Mouse (Mus musculus) MEL (cell line): ENCODE results near the gene Pan2. TPM values are rescaled to one million over a fixed set of nuclear protein-coding genes. Genes with fewer than 3 reads are reported as not detected.

ENCODE experiments used
- DNase-seq: peaks from one replicate; pipeline ENCODE4 v3.0.0; 2011; ENCODE audit warnings: low read depth, low spot score
- H3K27ac ChIP-seq: 2 replicates; pipeline ENCODE4 v1.5.1; 2012; ENCODE audit warnings: low read depth, mild to moderate bottlenecking, control low read depth, low read length, moderate library complexity; ENCODE audit not compliant: control insufficient read depth
- H3K27me3 ChIP-seq, 2 experiments: fragments of 150-350 bp in 1 of 2; sonication (generic) in 1 of 2; 2 replicates each; pipeline ENCODE4 v1.6.1; 2012; ENCODE audit warnings: low read length in 2 of 2, mild to moderate bottlenecking in 2 of 2, improper control_type of control experiment in 1 of 2, moderate library complexity in 1 of 2; ENCODE audit not compliant: insufficient read depth in 2 of 2, control insufficient read depth in 1 of 2
- H3K36me3 ChIP-seq, 2 experiments: 2 replicates each; pipeline ENCODE4 v1.6.1; 2012 to 2014; ENCODE audit warnings: low read length in 2 of 2, improper control_type of control experiment in 1 of 2, inconsistent platforms in 1 of 2, mild to moderate bottlenecking in 1 of 2; ENCODE audit not compliant: insufficient read depth in 2 of 2, control insufficient read depth in 1 of 2
- H3K4me1 ChIP-seq, 2 experiments: fragments of 150-350 bp in 1 of 2; sonication (generic) in 1 of 2; 2 replicates each; pipeline ENCODE4 v1.6.1; 2012; ENCODE audit warnings: low read length in 2 of 2, improper control_type of control experiment in 1 of 2, mild to moderate bottlenecking in 1 of 2; ENCODE audit not compliant: insufficient read depth in 2 of 2, control insufficient read depth in 1 of 2
- H3K4me3 ChIP-seq, 2 experiments: fragments of 150-350 bp in 1 of 2; sonication (generic) in 1 of 2; 2 replicates each; pipeline ENCODE4 v1.5.1; 2012; ENCODE audit warnings: low read depth in 2 of 2, low read length in 2 of 2, mild to moderate bottlenecking in 2 of 2, moderate library complexity in 2 of 2, control low read depth in 1 of 2, improper control_type of control experiment in 1 of 2; ENCODE audit not compliant: control insufficient read depth in 1 of 2, insufficient read depth in 1 of 2
- H3K79me2 ChIP-seq: 2 replicates; pipeline ENCODE4 v1.6.1; 2012; ENCODE audit warnings: mild to moderate bottlenecking, low read length, moderate library complexity; ENCODE audit not compliant: control insufficient read depth, poor library complexity, insufficient read depth
- H3K9ac ChIP-seq: 2 replicates; pipeline ENCODE4 v1.6.1; 2012; ENCODE audit warnings: low read depth, mild to moderate bottlenecking, control low read depth, low read length, moderate library complexity; ENCODE audit not compliant: control insufficient read depth, poor library complexity, severe bottlenecking
- H3K9me3 ChIP-seq: fragments of 150-350 bp; sonication (generic); replicated peaks from 2 replicates; pipeline ENCODE4 v1.6.1; 2012; ENCODE audit warnings: mild to moderate bottlenecking, low read length, improper control_type of control experiment, moderate library complexity; ENCODE audit not compliant: insufficient read depth
- BHLHE40 ChIP-seq: IDR thresholded peaks from 2 replicates; pipeline ENCODE4 v1.6.1; 2012; ENCODE audit warnings: low read depth, mild to moderate bottlenecking, inconsistent platforms, low read length, improper control_type of control experiment, borderline replicate concordance
- CHD1 ChIP-seq: IDR thresholded peaks from 2 replicates; pipeline ENCODE4 v1.6.1; 2012; ENCODE audit warnings: low read depth, mild to moderate bottlenecking, inconsistent platforms, low read length, improper control_type of control experiment
- ELF1 ChIP-seq: IDR thresholded peaks from 2 replicates; pipeline ENCODE4 v1.6.1; 2014; ENCODE audit warnings: low read depth, mild to moderate bottlenecking, inconsistent platforms, low read length, improper control_type of control experiment, moderate library complexity
- ETS1 ChIP-seq: IDR thresholded peaks from 2 replicates; pipeline ENCODE4 v1.6.1; 2012; ENCODE audit warnings: low read depth, mild to moderate bottlenecking, inconsistent platforms, low read length, improper control_type of control experiment, moderate library complexity
- GATA1 ChIP-seq: IDR thresholded peaks from 2 replicates; pipeline ENCODE4 v1.6.1; 2011; ENCODE audit warnings: low read depth, low read length, improper control_type of control experiment
- JUND ChIP-seq: IDR thresholded peaks from 2 replicates; pipeline ENCODE4 v1.6.1; 2011; ENCODE audit warnings: low read depth, mild to moderate bottlenecking, improper control_type of control experiment, low read length
- KAT2A ChIP-seq: conservative IDR thresholded peaks from 2 replicates; pipeline ENCODE4 v1.6.1; 2012; ENCODE audit warnings: low read depth, low read length, improper control_type of control experiment, inconsistent platforms
- MAX ChIP-seq: IDR thresholded peaks from 2 replicates; pipeline ENCODE4 v1.6.1; 2011; ENCODE audit warnings: low read length, improper control_type of control experiment
- MEF2A ChIP-seq: IDR thresholded peaks from 2 replicates; pipeline ENCODE4 v1.6.1; 2014; ENCODE audit warnings: low read depth, mild to moderate bottlenecking, inconsistent platforms, low read length, improper control_type of control experiment; ENCODE audit not compliant: poor library complexity, insufficient replicate concordance, severe bottlenecking; ENCODE audit errors: extremely low read depth
- MXI1 ChIP-seq: IDR thresholded peaks from 2 replicates; pipeline ENCODE4 v1.6.1; 2011; ENCODE audit warnings: mild to moderate bottlenecking, low read depth, low read length, improper control_type of control experiment
- MYB ChIP-seq: IDR thresholded peaks from 2 replicates; pipeline ENCODE4 v1.6.1; 2011; ENCODE audit warnings: mild to moderate bottlenecking, low read depth, low read length, improper control_type of control experiment
- MYC ChIP-seq: IDR thresholded peaks from 2 replicates; pipeline ENCODE4 v1.6.1; 2011; ENCODE audit warnings: low read depth, mild to moderate bottlenecking, low read length, improper control_type of control experiment, moderate library complexity
- NELFE ChIP-seq: IDR thresholded peaks from 2 replicates; pipeline ENCODE4 v1.6.1; 2011; ENCODE audit warnings: low read depth, low read length, improper control_type of control experiment
- NRF1 ChIP-seq: IDR thresholded peaks from 2 replicates; pipeline ENCODE4 v1.6.1; 2014; ENCODE audit warnings: low read depth, mild to moderate bottlenecking, inconsistent platforms, low read length, improper control_type of control experiment, moderate library complexity; ENCODE audit not compliant: poor library complexity, insufficient read depth, severe bottlenecking
- POLR2AphosphoS2 ChIP-seq: IDR thresholded peaks from 2 replicates; pipeline ENCODE4 v1.6.1; 2011; ENCODE audit warnings: low read length, improper control_type of control experiment
- RAD21 ChIP-seq: IDR thresholded peaks from 2 replicates; pipeline ENCODE4 v1.6.1; 2011; ENCODE audit warnings: mild to moderate bottlenecking, low read depth, low read length, improper control_type of control experiment
- RCOR1 ChIP-seq: IDR thresholded peaks from 2 replicates; pipeline ENCODE4 v1.6.1; 2012; ENCODE audit warnings: low read depth, mild to moderate bottlenecking, inconsistent platforms, low read length, improper control_type of control experiment
- SIN3A ChIP-seq: IDR thresholded peaks from 2 replicates; pipeline ENCODE4 v1.6.1; 2012; ENCODE audit warnings: low read length, improper control_type of control experiment, inconsistent platforms
- TCF12 ChIP-seq: IDR thresholded peaks from 2 replicates; pipeline ENCODE4 v1.6.1; 2014; ENCODE audit warnings: low read depth, mild to moderate bottlenecking, inconsistent platforms, low read length, improper control_type of control experiment, moderate library complexity
- ZC3H11A ChIP-seq: IDR thresholded peaks from 2 replicates; pipeline ENCODE4 v1.6.1; 2012; ENCODE audit warnings: low read depth, mild to moderate bottlenecking, inconsistent platforms, low read length, improper control_type of control experiment
- ZMIZ1 ChIP-seq: IDR thresholded peaks from 2 replicates; pipeline ENCODE4 v1.6.1; 2012; ENCODE audit warnings: low read depth, mild to moderate bottlenecking, inconsistent platforms, low read length, improper control_type of control experiment, moderate library complexity
- polyA plus RNA-seq, 2 experiments: library from polyadenylated mRNA; stranded (reverse) in 1 of 2; unstranded in 1 of 2; fragments of >175 nt in 1 of 2; fragments of >200 nt in 1 of 2; gene quantifications; 2 replicates each; pipeline versions ENCODE4 v1.2.1 to v1.2.4; 2012; ENCODE audit warnings: low replicate concordance in 2 of 2, low read depth in 1 of 2; ENCODE audit not compliant: insufficient read length in 2 of 2, insufficient read depth in 1 of 2, missing spikeins in 1 of 2
- total RNA-seq: library from RNA; depleted of rRNA; stranded (reverse); fragments of 300-350 nt; gene quantifications from 2 replicates; pipeline ENCODE4 v1.2.3, GENCODE M21; 2012

Gene Pan2
- total and polyA plus RNA-seq, 3 experiments, result 6.8 to 28.6 TPM; not detected in 1

DNA sequence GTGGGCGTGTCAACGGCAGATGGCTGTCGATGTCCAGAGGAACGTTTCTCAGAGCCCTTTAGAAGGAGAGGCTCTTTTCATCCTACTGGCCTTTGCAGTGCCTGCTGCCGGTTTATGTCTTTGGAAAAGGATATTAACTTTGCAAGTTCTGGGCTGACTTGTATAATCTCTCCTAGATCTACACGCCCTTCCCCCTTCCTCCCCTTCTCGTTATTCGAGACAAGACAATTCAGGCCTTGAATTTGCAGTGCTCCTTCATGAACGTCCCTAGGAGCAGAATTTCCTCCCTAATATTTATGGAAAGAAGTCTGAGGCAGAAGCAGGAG, 66.0 kb downstream of the Pan2 start (continued):
- TF ChIP-seq JUND, result 0 out of 2 replicates have a peak, but pooled peaks have one; percentile 53
- peak; percentile 26; the same call in 1 of the 2 replicates for TF ChIP-seq NELFE

DNA sequence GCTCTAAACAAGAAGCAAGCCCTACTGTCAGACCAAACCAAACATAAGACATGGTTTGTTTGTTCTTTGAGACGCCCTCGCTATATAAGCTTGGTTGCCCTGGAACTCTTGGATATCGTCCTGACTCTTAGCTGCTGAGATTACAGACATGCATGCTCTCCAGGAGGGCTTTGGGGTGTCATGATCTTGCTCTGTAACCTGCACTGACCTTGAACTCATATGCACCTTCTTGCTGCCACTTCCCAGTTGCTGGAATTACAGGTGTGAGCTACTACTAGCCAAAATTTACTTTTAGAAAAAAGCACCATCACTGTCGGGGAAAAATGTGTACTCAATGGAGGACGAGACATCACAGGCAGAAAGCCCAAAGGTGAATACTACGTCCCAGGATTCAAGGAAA, 66.5 kb downstream of the Pan2 start:
- Histone ChIP-seq H3K79me2 (peaks cover 2% of the 10 kb centered on the region; the same call in 1 of the 2 replicates), H3K4me1 (peaks cover 11 to 18% of the 10 kb centered on the region in 2 experiments), H3K27me3 (no peaks in the 10 kb centered on the region), H3K36me3 (peaks cover 0 to 13% of the 10 kb centered on the region in 2 experiments; a peak in 3 of 4 replicates), H3K27ac (peak overlapping the region; percentile 83), H3K9me3 (no peaks in the 10 kb centered on the region), H3K9ac (peak overlapping the region; percentile 87)
- DNase-seq, result no peak
- TF ChIP-seq ELF1 (no peak), MEF2A (no peak), ETS1 (no peak), BHLHE40 (no peak), SIN3A (no peak), MXI1 (no peak)
- TF ChIP-seq, all 39 proteins: peak for 0
- peak overlapping the region; percentile 52 to 63 for H3K4me3 ChIP-seq

DNA sequence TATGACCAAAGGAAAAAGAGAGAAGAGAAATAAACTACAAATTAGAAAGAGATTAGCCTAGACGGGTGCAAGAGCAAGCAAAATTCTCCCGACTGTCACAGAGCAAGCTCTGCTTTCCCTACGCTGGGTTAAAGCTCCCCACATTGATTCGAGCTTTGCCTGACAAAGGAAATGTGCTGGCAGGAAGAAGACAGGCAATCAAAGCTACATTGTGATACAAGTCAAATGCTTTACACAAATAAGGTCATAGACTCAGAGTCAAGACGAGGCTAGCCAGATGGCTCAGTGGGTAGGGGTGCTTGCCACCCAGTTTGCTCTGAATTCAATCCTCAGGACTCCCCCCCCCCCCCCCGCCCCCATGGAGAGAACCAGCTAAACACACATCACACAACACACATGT, 66.9 kb downstream of the Pan2 start:
- Histone ChIP-seq H3K4me1 (peaks cover 11 to 18% of the 10 kb centered on the region in 2 experiments), H3K79me2 (peaks cover 2% of the 10 kb centered on the region; the same call in 1 of the 2 replicates), H3K27me3 (no peaks in the 10 kb centered on the region), H3K27ac (no peak overlapping the region), H3K9ac (no peak overlapping the region), H3K9me3 (no peaks in the 10 kb centered on the region), H3K4me3 (no peak overlapping the region), H3K36me3 (peaks cover 0 to 13% of the 10 kb centered on the region in 2 experiments; a peak in 3 of 4 replicates)
- TF ChIP-seq ZMIZ1, result no peak
- no peak for TF ChIP-seq CHD1
- no peak for TF ChIP-seq NELFE
- TF ChIP-seq RAD21, result no peak
- no peak for TF ChIP-seq MYB
- no peak for TF ChIP-seq GATA1
- TF ChIP-seq TCF12, result no peak
- no peak for TF ChIP-seq KAT2A
- TF ChIP-seq MAX, result no peak
- no peak for TF ChIP-seq POLR2AphosphoS2
- no peak for TF ChIP-seq JUND
- no peak for TF ChIP-seq RCOR1
- no peak for TF ChIP-seq NRF1
- no peak for TF ChIP-seq MYC
- TF ChIP-seq ZC3H11A, result no peak
- DNase-seq, result no peak
